Mouse (Mus musculus) induced T-regulatory cell, adult 2 months (primary cell): Measurements from ENCODE around the gene Tk1.

Experiments
- DNase-seq: peaks from one replicate; pipeline ENCODE4 v3.0.0-alpha.2; 2012; ENCODE audit warnings: low read depth

Gene Tk1

DNA sequence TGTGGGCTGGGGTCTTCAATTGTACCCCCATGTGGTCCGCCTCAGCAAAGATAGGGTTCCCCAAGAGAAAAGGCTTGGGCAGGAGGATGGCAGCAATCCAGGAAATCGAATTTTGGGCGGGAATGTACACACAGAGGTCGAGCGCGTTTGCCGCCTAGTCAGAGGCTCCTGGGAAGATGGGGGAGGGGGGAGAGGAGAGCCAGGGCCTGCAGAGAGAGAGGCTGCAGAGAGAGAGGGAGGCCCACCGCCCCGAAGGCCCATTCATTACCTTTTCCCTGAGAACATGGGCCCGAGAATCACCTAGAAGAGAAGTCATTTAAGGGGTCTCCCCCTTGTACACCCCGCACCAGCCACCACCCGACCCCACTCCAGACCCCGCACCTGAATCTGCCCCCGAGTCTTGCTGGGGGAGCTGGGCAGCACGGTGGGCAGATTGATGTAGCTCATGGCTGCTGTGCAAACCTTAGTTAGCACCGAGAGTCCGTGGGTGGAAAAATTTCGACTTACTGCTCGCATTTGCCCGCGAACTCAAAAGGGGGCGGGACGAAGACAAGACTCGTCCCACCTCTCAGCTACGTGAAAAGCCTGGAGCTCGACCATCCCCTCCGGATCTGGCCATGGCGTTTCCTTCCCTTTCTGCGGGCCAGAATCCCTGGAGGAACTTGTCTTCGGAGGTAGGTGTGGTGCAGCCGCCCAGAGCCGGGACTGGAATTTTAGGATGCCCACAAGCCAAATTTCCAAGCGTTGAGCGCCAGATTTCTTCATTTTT is at the start of gene Tk1, which contains the start of gene Afmid:
Gene Tk1 (minus strand): TSS at position 760 of the 769 bp plus-strand sequence.
Gene Afmid (plus strand): TSS at position 592 of the 769 bp plus-strand sequence.
- DNase-seq = peak; percentile 91

DNA sequence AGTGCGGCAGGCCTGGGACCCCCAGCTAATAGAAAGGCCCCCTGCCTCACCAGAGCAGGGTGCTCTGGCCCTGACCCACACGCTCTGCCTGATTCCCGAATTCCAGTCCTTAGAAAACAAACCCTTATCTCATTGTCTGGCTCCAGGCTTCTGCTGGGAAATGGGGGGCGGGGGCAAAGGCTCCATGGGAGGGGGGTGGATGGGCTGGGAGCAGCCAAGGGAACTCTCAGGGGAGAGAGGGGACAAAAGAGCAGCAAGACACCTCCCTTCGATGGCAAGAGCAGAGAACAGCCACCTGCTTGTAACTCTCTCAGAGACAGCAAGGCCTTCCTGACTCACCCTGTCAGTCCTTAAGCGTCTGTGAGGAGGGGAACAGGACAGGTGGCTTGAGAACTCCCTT is 49.8 kb upstream of the Tk1 start:
- no peak for DNase-seq

DNA sequence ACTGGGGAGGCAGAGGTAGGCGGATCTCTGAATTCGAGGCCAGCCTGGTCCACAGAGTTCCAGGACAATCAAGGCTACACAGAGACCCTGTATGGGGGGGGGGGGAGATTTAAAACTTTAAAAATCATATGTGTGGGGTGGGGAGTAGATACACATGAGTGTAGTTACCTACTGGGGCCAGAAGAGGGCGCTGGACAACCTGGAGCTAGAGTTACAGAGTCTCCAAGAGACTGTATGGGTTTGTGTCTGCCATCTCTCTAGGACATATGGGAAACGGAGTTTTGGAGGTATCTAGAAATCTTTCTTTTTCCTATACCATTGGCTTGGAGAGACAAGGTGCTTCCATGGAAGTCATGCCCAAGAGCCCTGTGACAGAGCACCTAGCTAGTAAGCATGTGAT is 48.5 kb upstream of the Tk1 start:
- peak; percentile 76 for DNase-seq

DNA sequence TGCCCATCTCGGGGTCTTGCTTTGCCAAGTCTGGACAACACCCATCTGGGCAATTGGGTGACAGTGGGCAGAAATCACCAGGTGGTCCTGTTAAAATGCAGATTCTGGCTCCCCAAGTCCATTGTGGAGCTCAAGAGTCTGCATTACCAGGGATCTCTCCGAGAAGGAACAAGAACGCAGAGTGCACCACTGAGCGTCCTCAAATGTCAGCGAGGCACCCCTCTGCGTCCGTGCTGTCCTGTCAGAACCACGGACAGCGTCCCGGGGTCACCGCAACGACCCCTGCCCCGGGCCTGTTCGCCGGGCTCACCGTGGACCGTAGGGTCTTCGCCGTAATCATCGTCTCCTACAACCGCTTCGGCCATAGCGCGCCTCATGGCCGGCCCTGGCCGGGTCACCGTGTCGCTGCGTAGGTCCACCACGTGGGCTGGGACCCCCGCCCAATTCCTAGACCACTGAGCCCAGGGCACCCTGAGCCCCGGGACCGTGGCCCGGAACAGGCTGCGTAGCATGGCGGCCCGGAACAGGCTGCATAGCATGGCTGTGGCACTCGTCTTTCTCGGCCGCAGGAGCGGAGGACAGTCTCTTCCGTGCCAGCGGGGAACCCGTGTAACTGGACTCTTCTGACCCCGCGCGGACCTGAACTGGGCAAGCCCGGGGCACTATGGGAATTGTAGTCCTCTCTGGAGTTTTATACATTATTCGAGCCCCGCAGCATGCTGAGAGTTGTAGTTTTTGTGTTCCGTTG is 47.1 kb upstream of the Tk1 start, which contains the start of gene Tha1:
Gene Tha1 (minus strand): TSS at position 621 of the 748 bp plus-strand sequence.
- peak; percentile 72 for DNase-seq

DNA sequence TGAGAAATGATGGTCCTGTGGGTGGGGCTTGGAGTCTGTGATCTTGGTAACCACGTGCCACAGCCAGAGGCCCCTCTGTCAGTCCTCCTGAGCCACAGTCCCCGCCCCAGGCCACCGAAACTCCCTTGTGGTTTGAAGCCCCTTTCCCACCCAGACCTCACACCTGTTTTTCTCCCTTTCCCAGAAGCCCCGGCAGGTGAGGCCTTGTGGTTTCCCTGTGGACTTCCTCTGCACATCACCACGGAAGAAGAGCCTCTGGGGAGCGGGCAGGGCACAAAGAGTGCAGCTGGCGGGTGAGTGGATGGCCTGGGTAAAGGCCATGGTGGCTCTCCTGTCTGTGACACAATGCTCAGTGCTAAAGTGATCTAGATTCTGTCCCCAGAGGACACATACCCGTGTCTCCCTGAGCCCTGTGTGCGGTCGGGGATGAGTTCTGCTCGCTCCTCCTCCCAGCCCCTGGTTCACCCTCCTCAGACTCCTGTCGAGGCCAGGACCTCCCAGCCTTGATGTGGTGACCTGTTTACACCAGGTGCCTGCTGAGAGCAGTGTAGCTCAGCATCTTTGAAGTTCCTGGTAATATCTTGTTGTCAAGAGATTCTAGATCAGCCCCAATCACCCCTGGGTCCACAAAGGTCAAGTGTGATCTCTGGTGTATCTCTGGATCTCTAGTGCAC is 46.2 kb upstream of the Tk1 start:
- DNase-seq = peak; percentile 95

DNA sequence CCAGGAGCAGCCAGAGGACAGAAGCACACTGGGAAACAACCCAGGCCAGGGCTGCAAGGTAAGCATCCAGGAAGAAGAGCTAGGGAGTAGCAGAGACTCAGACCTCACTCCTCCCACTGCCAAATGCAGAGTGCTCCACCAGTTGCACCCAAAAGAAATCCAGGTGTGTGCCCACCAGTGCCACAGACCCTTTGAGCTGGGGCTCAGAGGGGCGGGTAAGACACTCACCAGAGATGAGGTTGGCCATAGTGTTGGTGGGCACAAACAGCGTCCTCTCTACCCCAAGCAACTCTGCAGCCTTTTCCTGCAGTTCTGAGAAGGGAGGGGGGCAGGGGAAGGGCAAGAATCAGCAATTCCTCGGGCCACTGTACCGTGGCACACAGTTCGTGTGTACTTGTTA is 45.5 kb upstream of the Tk1 start:
- DNase-seq = no peak

DNA sequence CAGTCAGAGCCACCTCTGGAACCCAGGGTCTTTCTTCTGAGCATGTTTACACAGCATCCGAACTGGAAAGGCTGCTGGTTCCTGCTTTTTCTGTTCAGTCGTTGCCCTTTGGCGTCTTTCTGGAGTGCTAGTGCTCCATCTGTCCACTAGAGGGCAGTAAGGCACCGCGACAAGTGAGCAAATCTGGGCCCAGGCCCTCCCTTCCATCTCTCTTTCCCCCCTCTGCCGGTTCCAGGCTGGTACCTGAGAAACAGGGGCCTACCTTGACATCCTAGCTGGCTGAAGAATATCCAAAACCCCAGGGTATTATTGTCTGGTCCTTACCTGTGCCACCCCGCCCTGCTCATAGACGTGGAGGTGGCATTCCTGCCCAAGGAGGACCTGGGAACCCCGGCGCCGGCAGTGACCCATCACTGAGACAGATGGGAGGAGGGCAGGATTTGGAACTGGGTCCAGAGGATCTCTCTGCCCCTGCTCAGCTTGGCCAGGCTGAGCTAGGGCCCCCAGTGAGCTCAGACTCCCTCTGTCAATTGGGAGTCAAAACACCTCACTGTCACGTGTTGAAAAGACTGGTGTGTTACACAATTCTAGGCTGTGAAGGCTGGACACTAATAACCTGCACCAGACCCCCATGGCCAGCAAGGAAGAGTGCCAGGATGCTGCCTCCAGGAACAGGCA is 44.9 kb upstream of the Tk1 start:
- DNase-seq = peak; percentile 95

DNA sequence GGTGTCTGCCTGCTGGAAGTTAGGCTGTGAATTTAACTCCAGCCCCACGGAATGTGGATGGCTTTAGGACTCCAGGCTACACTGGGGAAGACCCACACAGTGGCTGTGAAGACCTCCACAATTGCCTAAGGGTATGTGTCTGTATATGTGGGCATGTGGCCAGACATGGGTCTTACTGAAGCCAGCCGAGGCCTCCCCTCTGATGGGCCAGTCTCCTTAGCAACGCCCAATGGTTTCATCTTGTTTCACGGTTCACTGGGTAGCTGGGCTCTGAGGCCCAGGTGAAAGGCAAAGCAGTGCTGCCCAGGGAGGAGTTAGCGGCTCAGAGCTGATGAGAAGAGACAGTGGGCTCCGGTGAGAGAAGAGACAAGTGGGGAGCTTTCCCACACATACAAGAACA is 40.1 kb upstream of the Tk1 start:
- DNase-seq = no peak

DNA sequence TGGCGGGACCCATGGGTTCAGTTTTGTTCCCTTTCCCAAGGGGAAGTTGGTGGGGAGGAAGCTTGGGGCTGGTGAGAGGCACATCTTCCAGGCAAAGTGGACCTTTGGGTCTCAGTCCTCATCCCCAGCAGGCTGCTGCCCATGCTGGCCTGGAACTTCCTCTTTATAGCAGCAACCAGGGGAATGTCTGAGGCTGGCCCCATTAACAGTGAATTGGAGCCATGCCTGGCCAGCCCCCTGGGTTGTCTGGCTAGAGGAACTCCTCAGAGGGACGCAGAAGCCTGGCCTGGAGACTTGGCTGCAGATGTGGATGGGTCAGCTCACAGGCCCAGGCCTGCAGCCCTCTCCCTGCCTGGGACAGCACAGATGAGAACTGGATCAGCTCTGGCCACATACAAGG is 38.9 kb upstream of the Tk1 start:
- DNase-seq = no peak

DNA sequence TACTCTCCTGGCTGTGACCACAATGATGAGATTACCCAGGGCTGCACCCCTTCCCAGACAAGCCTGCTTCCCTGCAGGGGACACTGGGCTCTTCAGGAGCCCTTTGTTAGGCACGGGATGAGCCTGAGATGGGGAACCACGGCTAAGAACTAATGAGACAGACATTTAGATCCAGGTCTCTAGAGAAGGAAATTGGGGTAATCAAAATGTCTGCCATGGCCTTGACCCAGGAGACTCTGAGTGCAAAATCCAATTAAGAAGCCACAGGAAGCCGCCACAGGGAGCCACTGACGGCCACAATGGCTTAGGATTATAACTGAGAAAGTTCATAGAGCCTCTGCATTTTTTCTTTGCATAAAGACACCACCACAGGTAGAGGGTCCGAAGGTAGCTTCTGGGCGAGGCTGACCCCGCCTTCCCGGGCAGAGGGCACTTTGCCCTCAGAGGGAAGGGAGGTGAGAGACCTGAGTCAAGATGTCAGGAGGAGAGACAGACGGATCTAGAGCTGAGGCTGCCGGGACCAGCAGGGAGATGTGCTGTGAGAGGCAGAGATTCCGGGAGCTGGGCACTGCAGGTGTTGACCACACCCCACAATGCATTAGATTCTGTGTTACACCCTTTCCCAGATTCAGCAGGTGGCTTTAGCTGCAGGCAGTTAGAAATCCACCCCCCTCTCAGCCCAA is 37.4 kb upstream of the Tk1 start:
- no peak for DNase-seq

DNA sequence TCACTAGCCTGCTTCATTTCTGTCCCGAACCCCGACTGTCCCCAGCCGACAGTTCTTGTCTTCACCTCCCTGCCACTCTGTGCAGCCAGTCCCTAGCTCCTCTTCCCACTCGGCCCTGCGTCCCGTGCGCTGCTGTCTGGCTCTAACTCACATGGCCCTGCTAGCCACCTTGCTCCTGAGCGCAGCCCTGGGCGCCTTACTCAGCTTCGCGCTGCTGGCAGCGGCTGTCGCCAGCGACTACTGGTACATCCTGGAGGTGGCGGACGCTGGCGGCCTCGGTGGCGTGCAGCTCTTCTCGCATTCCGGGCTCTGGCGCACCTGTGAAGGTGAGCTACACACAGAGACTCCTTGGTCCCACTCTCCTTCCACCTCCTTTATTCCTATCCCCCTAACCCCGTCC is 34.7 kb upstream of the Tk1 start, which contains the start of gene Tmem235:
Gene Tmem235 (plus strand): TSS at position 152 of the 400 bp plus-strand sequence.
- peak; percentile 53 for DNase-seq

DNA sequence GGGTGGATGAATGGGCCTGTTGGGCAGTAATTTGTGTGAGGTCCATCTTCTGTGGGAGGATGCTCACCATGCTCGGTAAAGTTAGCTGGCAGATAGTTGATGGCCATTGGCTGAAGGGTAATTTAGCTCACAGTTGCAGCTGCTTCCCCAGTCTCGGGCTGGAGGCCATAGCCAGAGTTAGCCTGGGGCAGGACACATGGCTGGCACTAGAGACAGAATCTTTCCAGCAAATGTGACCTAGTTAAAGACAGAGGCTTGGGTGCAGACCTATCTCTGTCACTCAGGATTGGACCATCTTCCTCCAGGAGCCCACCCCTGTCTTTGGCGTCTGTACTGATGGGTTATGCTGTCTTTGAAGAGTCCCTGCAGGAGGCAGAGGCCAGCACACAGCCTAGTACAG is 32.5 kb upstream of the Tk1 start:
- no peak for DNase-seq

DNA sequence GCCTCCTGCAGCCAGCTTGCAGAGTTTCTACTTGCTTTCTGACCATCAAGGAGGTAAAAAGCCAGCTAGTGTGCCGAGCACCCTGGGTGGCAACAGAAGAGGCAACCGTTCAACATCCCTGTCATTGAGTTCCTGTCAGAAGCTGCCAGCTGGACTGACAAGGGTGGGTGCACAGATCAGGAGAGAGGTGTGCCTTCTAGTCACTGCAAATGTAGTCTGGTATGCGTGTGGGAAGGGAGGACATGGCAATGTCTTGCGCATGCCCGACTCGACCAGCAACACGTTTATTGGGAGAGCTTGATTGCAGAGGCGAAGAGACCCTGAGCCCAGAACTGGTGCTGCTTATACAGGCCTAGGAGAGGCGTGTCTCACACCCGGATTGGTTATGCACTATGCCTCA is 31.6 kb upstream of the Tk1 start:
- no peak for DNase-seq

DNA sequence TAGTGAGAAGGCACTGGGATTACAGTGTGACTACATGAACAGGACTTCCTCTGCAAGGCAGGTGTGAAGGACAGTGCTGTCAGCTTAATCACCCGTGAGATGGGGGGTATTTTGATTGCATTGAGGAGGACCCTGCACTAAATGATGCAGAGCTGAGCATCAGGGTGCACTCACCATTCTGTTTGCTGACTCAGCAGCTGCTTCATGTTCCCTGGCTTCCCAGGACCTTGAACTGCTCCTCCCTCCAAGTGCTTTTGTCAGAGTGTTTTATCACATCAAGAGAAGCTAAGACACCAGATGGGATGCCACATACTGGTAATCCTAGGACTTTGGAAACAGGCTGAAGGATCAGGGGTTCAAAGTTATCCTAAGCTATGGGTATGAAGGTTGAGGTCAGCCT is 30.1 kb upstream of the Tk1 start:
- no peak for DNase-seq

DNA sequence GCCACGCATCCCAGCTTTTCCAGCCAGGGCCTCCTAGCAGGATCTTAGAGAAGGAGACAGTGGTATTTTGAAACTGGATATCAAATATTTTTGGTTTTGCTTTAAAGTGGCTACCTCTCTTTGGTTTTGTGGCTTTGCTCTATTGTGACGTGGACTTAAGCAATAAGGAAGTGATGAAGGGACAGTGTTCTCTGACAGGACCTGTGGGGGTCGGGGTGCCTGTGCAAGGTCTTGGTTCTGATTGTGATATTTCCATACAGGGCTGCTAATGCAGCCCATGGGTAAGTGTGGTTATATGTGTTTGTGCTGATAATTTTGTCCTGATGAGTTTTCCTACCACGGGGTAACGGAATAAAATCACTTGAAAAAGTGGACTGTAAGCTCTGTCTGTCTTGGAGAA is 29.5 kb upstream of the Tk1 start:
- DNase-seq = no peak

DNA sequence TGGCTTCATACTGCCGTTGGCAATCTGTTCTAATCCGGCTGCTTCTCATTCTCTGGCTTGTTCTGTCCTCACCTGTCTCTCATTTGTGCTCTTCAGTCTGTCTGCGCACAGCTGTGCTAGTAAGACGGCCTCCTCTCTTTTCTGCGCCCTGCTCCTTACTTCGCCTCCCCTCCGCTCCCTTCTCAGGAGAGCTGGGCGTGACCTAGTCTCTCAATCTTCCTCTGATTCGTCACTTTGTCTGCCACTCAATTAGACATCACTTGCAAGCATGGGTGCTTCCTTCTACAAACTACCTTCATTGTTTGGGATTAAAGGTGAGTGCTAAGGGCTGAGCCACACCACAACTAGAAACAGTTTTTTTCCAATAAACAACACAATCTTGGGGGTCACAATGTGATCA is 28.3 kb upstream of the Tk1 start:
- no peak for DNase-seq

DNA sequence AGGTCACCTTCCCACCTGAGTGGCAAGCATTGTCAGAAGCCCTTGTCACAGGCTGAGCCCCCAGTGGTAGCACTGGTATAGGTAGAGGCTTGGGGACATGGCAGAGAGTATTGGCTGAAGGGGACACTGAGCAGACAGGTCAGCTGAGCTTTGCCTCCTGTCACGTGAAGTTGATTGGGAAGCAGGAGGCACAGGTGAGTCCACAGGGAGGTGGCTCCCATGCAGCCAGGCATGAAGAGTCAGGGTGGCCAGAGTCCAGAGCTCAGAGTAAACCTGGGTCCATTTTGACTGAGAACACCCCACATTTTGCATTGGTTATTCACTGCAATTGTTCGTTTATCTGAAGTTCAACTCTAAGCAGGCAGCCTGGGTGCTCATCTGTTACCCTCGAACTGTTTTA is 27.0 kb upstream of the Tk1 start:
- no peak for DNase-seq

DNA sequence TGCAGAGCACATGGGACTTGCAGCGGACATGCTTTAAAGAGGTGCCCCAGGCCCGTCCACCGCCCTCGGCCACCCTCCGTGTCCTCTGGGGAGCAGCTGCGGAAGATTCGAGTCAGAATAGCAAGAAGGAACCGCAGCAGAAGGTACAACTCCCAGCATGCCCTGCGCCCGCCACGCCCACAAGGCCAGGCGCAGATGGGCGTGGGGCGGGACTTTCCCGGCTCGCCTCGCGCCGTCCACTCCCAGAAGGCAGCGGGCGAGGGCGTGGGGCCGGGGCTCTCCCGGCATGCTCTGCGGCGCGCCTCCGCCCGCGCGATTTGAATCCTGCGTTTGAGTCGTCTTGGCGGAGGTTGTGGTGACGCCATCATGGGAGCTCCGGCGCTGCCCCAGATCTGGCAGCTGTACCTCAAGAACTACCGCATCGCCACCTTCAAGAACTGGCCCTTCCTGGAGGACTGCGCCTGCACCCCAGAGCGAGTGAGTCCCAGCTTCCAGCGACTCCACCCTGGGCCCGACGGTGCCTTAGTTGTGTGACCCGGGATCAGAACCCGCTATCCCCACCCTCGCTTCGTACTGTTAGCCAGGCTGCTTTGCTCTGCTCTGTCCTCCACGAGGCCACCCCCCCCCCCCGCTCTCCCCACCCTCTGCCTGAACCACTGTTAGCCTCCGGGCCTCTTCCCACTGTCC is 23.2 kb upstream of the Tk1 start, which contains the start of gene Birc5:
Gene Birc5 (plus strand): TSS at position 267 of the 687 bp plus-strand sequence.
- peak; percentile 98 for DNase-seq

DNA sequence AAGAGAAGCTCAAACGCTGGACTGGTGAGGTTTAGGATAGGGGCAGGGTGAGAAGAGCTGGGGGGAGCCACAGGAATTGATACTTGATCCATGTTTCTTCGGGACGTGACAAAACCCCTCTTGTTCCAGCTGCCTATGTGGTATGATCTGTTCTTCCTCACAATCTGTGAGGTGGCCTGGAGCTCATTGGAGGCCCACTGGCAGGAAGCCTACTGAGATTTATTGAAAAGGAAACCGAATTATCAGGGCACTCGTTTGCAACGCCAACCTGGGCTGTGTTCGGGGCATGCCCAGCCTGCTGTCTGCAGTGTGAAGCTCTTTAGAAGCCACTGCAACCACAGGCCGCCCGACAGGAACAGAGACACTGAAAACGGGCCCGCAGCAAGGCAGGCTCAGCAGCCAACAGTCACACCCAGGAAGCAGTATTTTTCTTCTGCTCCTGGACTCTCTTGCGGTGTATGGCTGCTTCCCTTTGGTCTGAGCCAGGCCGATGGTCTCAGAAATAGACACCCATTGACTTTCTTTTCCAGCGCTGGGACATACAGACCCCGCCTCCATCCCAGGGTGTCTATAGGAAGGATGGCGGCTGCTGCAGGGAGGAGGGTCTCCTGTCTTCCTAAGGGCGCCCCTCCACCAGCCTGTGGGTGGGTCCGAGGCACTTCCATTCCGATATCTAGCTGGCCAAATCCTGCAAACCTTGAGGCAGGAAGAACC is 22.5 kb upstream of the Tk1 start:
- DNase-seq = peak; percentile 87

DNA sequence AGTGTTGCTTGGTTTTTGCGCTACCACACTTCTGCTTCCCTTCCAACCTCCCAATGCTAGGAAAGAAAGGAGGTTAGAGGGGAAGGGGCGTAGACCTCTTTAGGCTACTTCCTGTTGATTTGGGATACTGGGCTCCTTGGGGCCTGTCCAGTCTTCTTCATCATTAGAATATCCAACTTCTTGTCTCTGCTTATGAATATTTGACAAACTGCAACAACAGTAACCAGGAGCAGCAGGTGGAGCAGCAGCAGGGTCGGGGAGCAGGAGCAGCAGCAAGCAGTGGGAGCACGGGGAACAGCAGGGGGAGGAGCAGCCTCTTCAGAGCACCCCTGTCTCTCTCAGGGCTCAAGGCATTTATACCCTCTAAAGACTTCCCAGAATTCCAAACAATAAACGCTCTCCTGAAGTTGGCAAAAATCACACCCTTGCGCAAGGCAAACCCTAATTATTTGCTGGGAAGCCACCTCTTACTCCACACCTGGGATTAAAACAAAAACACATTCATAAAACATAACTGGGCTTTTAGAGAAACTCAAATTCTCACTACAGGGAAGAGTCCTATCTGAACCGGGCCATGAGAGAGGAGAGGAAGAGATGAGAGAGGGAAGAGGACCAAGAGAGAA is 21.8 kb upstream of the Tk1 start:
- DNase-seq = peak; percentile 23
